Mouse (Mus musculus) erythroblast, embryonic 14.5 days (primary cell): Measurements from ENCODE around the gene Dlst. TPM values are rescaled to one million over a fixed set of nuclear protein-coding genes. Genes with fewer than 3 reads are reported as not detected.

Source experiments
- H3K27me3 ChIP-seq: 2 replicates; pipeline ENCODE4 v1.6.1; 2012; ENCODE audit warnings: inconsistent platforms; ENCODE audit not compliant: control insufficient read depth
- H3K36me3 ChIP-seq: 2 replicates; pipeline ENCODE4 v1.6.1; 2012; ENCODE audit warnings: mild to moderate bottlenecking, inconsistent platforms; ENCODE audit not compliant: control insufficient read depth
- H3K4me1 ChIP-seq: 2 replicates; pipeline ENCODE4 v1.6.1; 2012; ENCODE audit warnings: inconsistent platforms; ENCODE audit not compliant: control insufficient read depth
- H3K4me3 ChIP-seq: replicated peaks from 2 replicates; pipeline ENCODE3; 2012; ENCODE audit warnings: moderate library complexity, mild to moderate bottlenecking, inconsistent platforms
- H3K9me3 ChIP-seq: 2 replicates; pipeline ENCODE4 v1.6.1; 2012; ENCODE audit warnings: low read length, inconsistent platforms, mixed read lengths; ENCODE audit not compliant: control insufficient read depth
- GATA1 ChIP-seq: IDR thresholded peaks from 2 replicates; pipeline ENCODE4 v1.6.1; 2012; ENCODE audit warnings: low read length, inconsistent platforms, mixed read lengths
- TAL1 ChIP-seq: IDR thresholded peaks from 3 replicates; pipeline ENCODE4 v1.6.1; 2012; ENCODE audit warnings: low read length, inconsistent platforms, mixed read lengths
- polyA plus RNA-seq: library from polyadenylated mRNA; stranded (reverse); fragments of >175 nt; gene quantifications from 2 replicates; pipeline ENCODE4 v1.2.3, GENCODE M21; 2012

Dlst gene
- polyA plus RNA-seq, 1 experiment: 55.1 TPM

GRCm38 (mm10) chr12:85110011-85110697, 479 bp upstream of the Dlst start:
- Histone ChIP-seq H3K4me3 (peak overlapping the region; percentile 92), H3K36me3 (peaks cover 32% of the 10 kb centered on the region), H3K4me1 (peaks cover 56% of the 10 kb centered on the region), H3K9me3 (no peaks in the 10 kb centered on the region), H3K27me3 (no peaks in the 10 kb centered on the region)
- TF ChIP-seq GATA1 (no peak; the same call in 1 of the 2 replicates), TAL1 (no peak)

GRCm38 (mm10) chr12:85112550-85113251, 2.1 kb downstream of the Dlst start:
- Histone ChIP-seq H3K4me3 (peak overlapping the region; percentile 92), H3K27me3 (no peaks in the 10 kb centered on the region), H3K4me1 (peaks cover 57% of the 10 kb centered on the region), H3K36me3 (peaks cover 51% of the 10 kb centered on the region), H3K9me3 (no peaks in the 10 kb centered on the region)
- no peak for TF ChIP-seq GATA1
- no peak; the same call in 2 of the 3 replicates for TF ChIP-seq TAL1

DNA sequence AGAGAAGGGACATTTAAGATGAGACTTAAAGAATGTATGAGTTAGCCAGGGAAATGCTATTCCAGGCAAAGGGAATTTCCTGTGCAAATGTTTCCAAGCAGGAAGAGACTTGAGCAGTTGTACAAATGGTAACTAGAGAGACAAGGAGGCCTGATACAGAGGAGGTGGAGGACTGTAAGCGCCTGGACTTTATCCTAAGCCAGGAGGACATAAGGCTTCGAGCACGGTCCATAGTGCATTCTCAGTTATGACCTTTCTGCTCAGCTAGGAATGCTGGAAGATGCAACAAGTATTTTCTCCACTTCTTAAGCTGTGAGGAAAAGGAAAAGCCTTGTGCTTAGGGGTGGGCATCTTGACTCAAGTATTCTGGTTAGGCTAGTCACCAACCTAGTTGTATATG, 2.7 kb downstream of the Dlst start:
- peak overlapping the region; percentile 92 for H3K4me3 ChIP-seq
- TF ChIP-seq GATA1 (no peak), TAL1 (no peak)
- H3K36me3 ChIP-seq: peaks cover 57% of the 10 kb centered on the region
- no peaks in the 10 kb centered on the region for H3K9me3 ChIP-seq
- peaks cover 57% of the 10 kb centered on the region for H3K4me1 ChIP-seq
- no peaks in the 10 kb centered on the region for H3K27me3 ChIP-seq

DNA sequence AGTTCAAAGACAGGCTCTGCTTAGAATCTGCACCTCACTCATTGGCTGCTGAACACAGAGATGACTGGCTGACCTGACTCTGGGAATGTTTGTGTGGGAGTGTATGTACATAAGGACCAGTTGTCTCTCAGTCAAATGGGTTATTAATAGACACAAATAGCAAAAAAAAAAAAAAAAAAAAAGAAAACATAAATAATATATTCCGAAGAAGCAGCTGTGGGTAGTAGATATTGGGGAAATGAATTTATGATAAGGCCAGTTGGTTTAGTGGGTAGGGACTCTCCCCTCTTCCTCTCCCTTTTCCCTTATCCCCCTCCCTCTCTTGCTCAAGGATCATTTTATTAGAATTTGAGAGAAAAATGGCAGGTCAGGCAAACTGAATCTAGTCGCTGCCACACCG, 3.3 kb downstream of the Dlst start:
- TF ChIP-seq GATA1: no peak
- TF ChIP-seq TAL1: no peak
- Histone ChIP-seq H3K27me3 (no peaks in the 10 kb centered on the region), H3K9me3 (no peaks in the 10 kb centered on the region), H3K36me3 (peaks cover 63% of the 10 kb centered on the region), H3K4me1 (peaks cover 56% of the 10 kb centered on the region), H3K4me3 (no peak overlapping the region)

DNA sequence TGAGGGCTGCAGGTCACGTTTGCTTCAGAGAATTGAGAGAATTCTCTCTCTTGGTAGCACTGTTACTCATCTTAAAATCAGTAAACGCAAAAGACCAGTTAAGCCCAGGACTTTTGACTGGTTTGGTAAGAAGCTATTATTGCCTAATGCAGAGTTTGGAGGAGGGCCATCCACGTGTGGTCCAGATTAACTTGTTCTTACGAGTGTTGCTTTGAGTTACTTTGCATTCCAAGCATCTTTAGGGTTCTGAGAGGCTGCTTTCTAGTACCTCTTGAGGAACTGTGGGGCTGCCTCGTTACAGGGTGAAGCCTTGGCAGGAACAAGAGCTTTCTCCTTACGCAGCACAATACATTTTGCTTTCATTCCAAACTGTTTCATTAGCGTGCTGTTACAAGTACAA, 5.0 kb downstream of the Dlst start:
- H3K9me3 ChIP-seq: no peaks in the 10 kb centered on the region
- TF ChIP-seq TAL1 (no peak), GATA1 (no peak)
- no peaks in the 10 kb centered on the region for H3K27me3 ChIP-seq
- peaks cover 81% of the 10 kb centered on the region for H3K36me3 ChIP-seq
- H3K4me1 ChIP-seq: peaks cover 42% of the 10 kb centered on the region
- H3K4me3 ChIP-seq: no peak overlapping the region

DNA sequence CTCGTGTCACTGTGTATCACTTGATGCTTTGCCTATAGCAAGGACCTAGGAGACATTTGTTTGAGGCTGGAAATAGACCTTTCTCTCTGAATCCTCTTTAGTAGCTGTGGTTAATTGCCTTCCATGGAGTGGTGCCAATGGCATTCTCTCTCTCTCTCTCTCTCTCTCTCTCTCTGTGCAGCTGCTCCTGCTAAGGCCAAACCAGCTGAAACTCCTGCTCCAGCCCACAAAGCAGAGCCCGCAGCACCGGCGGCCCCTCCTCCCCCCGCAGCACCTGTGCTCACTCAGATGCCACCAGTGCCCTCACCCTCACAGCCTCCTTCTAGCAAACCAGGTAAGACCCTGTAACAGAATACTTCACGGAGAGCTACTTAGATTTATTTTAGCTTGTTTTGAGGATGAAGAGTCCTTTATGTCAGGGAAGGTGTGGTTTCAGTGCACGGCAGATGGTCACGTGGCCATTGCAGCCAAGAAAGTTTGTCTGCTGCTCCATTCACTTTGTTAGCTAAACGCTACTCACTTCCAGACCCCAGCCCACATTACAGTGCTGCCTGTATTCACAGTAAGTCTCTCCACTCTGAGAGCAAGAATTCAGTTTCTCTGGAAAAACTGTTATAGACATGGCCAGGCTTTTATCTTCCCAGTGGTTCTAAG, 11.3 kb downstream of the Dlst start:
- no peaks in the 10 kb centered on the region for H3K27me3 ChIP-seq
- H3K4me3 ChIP-seq: no peak overlapping the region
- no peak for TF ChIP-seq GATA1
- TF ChIP-seq TAL1: no peak
- peaks cover under 1% of the 10 kb centered on the region for H3K4me1 ChIP-seq
- H3K9me3 ChIP-seq: no peaks in the 10 kb centered on the region
- peaks cover 100% of the 10 kb centered on the region for H3K36me3 ChIP-seq

- peaks cover 100% of the 10 kb centered on the region for H3K36me3 ChIP-seq
- no peaks in the 10 kb centered on the region for H3K4me1 ChIP-seq
- H3K27me3 ChIP-seq: no peaks in the 10 kb centered on the region
- no peak overlapping the region for H3K4me3 ChIP-seq
- H3K9me3 ChIP-seq: no peaks in the 10 kb centered on the region
- TF ChIP-seq GATA1 (no peak), TAL1 (no peak)
Measured at GRCm38 (mm10) chr12:85123108-85123530, 12.5 kb downstream of the Dlst start.

GRCm38 (mm10) chr12:85123645-85124044, 13.0 kb downstream of the Dlst start:
- TF ChIP-seq GATA1: no peak
- TF ChIP-seq TAL1: no peak
- Histone ChIP-seq H3K27me3 (no peaks in the 10 kb centered on the region), H3K4me1 (no peaks in the 10 kb centered on the region), H3K9me3 (no peaks in the 10 kb centered on the region), H3K4me3 (no peak overlapping the region), H3K36me3 (peaks cover 100% of the 10 kb centered on the region)

DNA sequence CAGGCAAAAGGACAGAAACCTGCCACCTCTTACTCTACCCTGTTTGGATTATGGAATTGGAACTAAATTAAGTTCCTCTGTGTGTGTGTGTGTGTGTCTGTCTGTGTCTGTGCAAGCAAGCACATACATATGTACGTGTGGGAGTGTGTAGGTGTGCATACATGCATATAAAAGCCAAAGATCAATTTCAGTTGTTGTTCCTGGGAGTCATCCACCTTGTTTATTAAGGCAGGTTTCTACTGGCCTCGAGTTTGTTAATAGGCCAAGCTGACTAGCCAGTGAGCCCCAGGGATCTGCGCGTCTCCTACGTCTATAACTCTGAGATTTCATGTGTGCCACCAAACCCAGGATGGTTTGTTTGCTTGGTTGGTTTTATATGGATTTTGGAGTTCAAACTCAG, 14.1 kb downstream of the Dlst start:
- no peaks in the 10 kb centered on the region for H3K27me3 ChIP-seq
- H3K36me3 ChIP-seq: peaks cover 99% of the 10 kb centered on the region
- no peaks in the 10 kb centered on the region for H3K4me1 ChIP-seq
- TF ChIP-seq GATA1 (no peak), TAL1 (no peak)
- no peaks in the 10 kb centered on the region for H3K9me3 ChIP-seq
- no peak overlapping the region for H3K4me3 ChIP-seq
